Mouse (Mus musculus) frontal cortex, adult 2 months (tissue): ENCODE measurements around the gene Lmtk2. TPM values are rescaled to one million over a fixed set of nuclear protein-coding genes. Genes with fewer than 3 reads are reported as not detected.

ENCODE experiments used
- DNase-seq, 2 experiments: peaks; one replicate each; pipeline ENCODE4 v3.0.0; 2022; ENCODE audit warnings: low spot score in 1 of 2; ENCODE audit errors: extremely low spot score in 1 of 2
- polyA plus RNA-seq: library from polyadenylated mRNA; depleted of rRNA; stranded (reverse); fragments of >200 nt; gene quantifications from 2 replicates; pipeline ENCODE4 v1.2.3, GENCODE M21; 2012; rRNA removed

Lmtk2 gene
- polyA plus RNA-seq, 1 experiment: 57.8 TPM

DNA sequence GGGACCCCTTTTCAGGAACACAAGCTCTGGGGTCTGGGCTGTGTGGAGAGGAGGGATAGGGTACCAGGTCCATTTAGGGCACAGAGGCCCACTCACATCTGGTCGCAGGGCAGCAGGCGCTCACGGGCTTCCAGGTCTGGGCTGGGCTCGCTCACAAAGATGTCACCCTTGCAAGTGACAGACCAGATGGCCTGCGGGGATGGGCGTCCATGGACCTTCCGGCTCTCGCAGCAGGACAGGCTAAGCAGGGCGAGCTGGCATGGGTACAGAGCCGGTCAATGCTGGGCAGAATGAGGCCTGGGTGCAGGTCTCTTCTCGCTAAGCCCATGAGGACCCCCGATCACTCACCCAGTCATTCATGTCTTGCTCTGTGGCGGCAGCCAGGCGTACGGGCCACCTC is 105.8 kb downstream of the Lmtk2 start:
- no peak for DNase-seq

DNA sequence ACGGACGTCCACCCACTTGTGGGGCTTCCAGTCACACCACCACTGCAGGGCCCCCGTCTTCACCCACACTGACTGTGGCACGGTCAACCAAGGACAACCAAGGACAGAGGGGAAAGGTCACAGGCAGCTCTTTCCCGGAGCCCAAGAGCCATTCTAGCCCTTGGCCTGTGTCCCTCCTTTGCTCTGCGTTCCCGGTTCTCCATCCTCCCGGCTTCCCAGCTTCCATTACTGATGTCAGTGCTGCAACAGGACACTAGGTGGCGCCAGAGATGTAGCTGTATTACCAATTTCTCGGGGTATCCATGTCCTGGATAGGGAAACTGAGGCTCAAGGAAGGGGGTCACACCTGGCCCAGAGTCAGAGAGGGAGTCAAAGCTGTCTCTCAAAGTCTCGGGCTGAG is 107.2 kb downstream of the Lmtk2 start:
- DNase-seq: peak in 1 of 2 experiments; percentile 78

DNA sequence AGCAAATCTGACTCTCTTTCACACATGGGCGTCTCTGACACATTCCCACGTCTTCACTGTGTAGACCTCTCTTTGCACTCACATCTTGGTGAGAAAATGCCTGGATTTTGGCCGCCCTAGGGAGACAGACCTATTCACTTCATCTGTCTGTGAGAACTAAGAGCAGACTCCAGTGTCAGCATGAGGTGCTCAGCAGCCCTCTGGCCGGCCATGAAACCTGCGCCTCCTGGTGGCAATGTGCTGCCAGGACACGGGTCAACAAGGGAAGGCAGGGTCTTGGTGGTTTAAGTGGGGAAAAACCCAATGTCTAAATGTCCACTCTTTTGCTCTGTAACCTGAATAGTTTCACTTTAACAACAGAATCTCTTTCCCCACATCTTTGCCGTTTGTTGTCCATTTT is 114.2 kb downstream of the Lmtk2 start:
- DNase-seq: peak in 1 of 2 experiments; percentile 61

DNA sequence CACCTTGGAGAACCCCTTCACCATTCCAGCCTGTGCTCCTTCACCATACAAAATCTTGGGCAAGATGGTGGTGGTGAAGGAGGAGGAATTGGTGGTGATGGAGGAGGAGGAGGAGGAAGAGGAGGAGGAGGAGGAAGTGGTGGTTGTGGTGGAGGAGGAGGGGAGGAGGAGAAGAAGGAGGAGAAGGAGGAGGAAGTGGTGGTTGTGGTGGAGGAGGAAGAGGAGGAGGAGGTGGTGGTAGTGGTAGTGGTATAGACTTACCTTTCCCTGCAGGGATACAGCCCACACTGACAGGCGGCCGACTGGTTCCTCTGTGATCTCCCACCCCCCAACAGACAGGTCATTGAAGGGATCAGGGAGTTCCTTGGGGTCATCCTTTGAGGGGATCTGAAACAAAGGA is 115.8 kb downstream of the Lmtk2 start:
- no peak for DNase-seq

DNA sequence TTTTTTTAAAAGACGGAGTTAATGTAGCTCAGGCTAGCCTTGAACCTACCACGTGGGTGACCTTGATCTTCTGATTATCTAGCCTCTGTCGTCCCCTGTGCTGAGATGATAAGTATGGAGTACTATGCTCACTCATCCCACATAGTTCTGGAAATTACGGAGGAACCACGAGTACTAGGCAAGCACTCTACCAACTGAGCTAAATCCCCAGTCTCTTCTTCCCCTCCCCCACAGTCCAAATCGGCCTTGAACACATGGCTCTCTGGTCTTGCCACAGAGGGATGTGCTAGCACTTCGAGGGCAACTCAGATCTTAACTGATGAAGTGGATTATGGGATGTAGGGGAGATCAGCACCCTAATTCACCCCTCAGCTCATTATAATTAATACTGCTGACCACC is 117.8 kb downstream of the Lmtk2 start:
- DNase-seq: no peak

DNA sequence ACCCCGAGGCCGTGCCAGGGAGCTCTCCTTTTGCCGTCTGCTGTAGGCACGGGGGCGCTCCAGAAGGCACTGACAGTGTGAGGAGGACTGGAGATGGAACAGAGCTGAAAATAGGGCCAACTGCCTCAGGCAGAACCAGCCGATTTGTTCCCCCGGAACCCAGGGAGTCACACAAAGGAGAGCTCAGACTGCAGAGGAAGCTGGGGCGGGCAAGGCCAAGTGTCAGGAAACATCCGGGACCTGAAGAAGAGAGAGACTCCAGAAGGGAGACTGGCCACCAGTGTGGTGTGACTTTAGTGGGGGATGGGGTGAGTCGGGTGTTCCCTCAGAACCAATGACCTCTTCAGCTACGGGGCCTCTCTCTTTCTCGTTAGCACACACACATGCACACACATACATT is 119.1 kb downstream of the Lmtk2 start:
- DNase-seq: peak in 1 of 2 experiments; percentile 32

DNA sequence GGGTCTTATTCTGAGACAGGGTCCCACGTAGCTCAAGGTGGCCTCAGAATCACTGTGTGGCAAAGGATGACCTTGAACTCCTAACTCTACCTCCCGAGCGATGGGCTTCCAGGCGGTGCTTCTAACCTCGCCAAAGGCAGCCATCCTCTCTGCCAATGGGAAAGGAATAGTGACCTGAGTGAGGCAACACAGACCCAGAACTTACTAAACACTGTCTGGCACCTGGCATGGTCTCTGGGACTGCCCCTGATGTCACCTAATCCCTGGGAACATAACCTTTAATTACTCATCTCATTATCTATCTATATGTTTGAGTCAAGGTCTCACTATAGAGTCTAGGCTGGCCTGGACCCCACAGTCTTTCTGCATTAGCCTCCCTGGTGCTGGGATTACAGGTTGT is 119.7 kb downstream of the Lmtk2 start:
- DNase-seq: no peak

DNA sequence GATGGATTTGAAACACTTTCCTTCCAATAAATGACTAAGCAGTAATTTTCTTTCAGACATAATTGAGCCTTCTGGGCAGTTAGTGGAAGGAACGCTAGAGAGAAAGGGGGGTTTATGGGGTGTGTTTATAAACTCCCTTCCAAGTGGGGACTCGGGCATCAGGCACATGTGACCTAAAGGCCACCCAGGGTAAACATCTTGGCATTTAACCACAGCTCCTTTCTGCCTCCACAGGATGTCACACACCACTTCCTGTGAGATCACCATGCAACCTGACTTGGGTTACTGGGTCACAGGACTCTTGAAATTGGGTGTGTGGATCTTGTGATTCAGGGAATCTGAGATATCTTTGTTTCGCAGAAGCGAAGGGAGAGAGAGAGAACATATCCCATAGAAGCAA is 121.1 kb downstream of the Lmtk2 start:
- DNase-seq: no peak

DNA sequence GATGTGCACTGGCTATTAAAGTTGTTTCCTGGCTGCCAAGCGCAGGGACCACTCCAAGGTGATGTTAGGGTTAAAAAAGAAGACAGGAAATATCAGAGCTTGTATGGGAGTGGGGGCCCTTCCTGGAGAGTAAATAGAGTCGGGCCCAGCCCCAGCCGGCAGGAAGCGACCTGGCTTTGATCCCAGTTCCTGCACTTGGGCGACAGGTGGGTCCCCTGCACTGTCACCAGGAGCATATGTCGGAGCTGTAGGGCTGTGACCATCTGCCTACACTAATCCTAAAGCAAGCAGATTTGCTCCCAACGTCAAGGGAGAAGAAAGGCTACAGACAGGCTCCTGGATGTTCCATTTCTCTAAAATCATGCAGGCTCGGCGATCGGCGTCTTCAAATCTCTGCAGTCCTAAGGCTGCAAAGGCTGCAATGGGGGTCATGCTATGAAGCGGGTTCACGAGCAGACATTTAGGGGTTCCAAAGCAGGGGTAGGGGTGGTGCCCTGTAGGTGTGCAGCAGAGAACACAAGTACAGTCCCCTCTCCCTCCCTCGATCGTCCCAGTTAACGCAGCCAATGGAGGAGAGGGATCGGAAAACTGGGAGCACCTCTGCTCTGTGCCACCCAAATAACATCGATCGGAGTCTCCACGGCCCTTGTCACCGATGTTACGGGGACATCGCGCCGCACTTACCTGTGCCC is 122.7 kb downstream of the Lmtk2 start:
- peak in 1 of 2 experiments; percentile 23 for DNase-seq

DNA sequence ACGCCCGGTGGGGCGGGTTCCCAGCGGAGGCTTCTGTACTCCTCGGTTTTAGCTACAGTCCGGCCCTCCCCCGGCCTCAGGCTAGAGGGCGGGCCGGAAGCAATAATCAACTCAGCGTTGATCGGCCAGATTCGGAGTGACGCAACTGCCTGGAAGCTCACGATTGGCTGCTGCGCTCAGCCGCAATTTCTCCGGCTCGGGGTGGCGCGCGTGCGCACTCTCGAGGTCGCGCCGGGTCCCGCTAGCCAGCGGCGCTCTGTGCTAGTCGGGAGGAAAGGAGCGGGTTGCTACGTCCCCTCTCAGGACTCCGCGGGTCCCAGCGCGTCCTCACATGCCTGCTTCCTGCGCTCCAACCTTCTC is 123.2 kb downstream of the Lmtk2 start, which contains the start of gene Tecpr1:
TSS of gene Tecpr1 (minus strand) at position 113 of the 360 bp plus-strand sequence.
- peak; percentile 92 to 96 for DNase-seq

DNA sequence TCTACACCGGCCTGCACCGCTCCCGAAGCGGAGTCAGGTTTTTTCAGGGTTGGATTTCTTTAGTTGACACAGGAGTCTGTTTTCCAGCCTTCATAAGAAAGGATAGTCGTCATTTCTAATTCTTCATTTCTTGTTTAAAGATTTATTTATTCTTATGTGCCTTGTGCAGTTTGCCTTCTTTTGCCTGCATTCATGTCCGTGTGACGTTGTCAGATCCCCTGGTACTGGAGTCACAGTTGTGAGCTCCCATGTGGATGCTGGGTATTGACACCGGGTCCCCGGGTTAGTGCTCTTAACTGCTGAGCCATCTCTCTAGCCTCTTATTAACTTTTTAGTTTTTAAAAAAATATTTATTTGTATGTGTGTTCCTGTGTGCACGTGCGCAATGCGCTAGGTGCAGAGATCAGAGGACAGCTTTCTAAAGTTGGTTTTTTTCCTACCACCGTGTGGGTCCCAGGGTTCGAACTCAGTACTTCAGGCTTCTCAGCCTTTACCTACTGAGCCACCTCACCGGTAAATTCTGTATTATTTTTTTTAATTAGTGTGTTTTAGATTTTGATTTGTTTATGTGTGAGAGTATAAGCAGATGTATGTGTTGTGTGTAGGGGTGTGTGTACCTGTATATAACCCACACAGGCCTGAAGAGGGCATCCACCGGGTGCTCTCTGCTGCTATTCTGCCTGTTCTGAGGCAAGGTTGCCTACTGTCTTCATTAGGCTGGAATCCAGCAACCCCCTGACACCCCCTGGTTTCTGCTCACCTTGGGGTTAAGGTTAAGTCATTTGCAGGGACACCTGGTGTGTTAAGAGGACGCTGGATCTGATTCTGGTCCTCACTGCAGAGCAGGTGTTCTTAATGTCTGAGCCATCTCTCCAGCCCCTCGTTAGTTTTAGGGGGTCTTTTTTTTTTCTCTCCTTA is 123.9 kb downstream of the Lmtk2 start:
- DNase-seq: no peak

DNA sequence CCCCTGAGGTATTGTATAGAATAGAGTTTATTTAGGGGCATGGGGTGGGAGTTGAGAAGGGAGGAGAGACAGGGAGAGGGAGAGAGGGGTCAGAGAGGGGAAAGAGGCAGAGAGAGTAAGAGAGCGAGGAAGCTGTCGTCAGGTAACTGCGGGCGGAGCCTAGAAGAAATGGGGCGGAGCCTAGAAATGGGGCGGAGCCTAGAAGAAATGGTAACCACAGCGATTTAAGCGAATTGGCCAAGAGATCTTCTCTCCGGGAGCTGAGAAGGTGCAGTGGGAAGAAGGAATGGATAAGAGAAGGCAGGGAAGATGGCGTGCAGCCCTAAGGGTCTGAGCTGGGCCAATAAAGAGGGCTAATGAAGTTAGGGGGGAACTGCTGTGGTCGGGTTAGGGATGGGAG is 126.0 kb downstream of the Lmtk2 start:
- DNase-seq: no peak

DNA sequence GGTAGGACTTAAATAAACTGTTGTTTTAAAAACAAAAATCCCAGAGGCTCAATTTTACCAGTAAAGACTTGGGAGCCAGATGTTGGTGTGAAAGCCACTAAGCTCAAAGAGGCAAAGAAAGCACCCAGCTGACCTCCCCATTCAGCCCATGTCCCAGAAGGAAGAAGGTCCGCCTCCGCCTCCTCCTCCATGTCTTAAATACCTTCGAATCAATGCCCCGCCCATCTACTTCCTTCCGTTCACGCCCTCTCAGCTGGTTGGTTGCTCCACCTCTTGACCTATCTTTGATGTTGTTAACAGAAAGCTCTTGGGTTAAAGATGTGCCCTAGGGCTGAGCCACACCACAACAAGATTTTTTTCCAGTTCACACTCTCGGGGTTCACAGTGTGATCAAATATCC is 130.0 kb downstream of the Lmtk2 start:
- DNase-seq: no peak

DNA sequence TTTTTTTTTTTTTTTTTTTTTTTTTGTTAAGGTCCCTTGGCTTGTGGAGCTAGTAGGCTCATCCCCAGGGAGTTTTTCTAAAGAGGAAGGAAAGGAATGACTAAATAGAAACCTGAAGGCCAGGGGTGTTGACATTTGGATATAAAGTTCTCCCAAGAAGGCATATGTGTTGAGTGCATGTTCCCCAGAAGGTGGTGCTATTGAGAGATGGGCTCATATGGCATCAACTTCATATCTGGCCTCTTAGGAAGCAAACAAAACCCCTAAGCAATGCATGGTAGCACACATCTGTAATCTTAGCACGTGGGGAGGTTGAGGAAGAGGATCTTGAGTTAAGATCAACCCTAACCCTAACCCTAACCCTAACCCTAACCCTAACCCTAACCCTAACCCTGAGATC is 131.2 kb downstream of the Lmtk2 start:
- DNase-seq: no peak

DNA sequence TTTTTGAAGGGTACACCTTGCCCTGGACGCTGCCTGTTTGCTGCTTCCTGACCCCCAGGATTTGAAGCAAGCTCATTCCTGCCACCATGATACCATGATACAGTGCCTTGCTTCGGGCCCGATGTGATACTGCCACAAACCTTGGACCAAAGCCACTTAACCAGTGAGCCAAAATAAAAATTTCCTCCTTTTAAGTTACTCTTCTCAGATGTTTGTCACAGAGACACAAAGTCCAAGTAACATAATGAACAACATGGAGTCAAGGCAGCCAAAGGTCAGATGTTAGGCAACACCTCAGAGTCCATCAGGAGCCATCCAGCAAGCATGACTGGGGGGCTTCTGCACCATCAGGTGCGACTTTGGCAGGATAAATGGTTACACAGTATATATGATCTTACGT is 132.3 kb downstream of the Lmtk2 start:
- DNase-seq: no peak

DNA sequence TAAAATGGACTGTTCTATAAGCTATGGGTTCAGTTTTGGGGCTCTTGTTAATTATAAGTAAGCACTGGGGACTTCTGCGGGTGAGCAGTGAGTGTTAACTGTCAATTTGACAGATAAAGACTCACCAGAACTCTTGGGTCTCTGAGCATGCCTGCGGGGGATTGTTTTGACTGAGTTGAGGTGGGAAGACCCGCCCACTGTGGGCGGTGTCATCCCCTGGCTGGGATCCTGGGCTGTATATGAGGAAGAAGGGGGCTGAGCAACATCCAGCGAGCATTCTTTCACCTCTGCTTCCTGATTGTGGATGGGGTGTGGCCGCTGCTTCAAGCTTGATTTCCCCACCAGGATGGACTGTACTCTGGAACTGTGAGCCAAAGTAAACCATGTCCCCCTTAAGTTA is 134.0 kb downstream of the Lmtk2 start:
- no peak for DNase-seq

DNA sequence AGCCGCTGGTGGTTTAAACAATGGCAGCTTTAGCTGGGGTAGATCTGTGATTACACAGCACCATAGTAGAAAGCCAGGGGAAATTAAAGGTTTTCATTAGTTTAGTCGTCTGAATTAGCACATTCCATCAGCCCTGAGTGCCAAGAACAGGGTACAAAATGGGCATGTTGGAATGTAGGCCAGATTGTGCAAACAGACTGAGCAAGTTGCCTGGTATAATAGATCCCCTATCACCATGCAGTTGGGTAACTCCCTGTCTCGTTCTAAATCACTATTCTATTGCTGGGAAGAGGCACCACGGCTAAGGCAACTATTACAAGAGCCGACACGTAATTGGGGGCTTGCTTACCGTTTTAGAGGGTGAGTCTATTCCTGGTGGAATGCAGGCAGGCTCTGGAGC is 134.5 kb downstream of the Lmtk2 start:
- DNase-seq: no peak

Other genes with a start within 250 kb of the Lmtk2 start
- 0.38 TPM in 2 replicates for gene Ankrd61, start 202.8 kb upstream of the Lmtk2 start, polyA plus RNA-seq
- 52.4 and 55.7 TPM in 2 replicates for gene Aimp2, start 190.6 kb upstream of the Lmtk2 start, polyA plus RNA-seq
- 15.7 and 18.0 TPM in 2 replicates for gene Pms2, start 190.5 kb upstream of the Lmtk2 start, polyA plus RNA-seq
- gene Gm42421, start 172.3 kb upstream of the Lmtk2 start, polyA plus RNA-seq: 2.6 and 2.9 TPM in 2 replicates
- 12.7 and 14.3 TPM in 2 replicates for gene Rsph10b, start 167.4 kb upstream of the Lmtk2 start, polyA plus RNA-seq
- 35.8 and 41.2 TPM in 2 replicates for gene Ccz1, start 85.6 kb upstream of the Lmtk2 start, polyA plus RNA-seq
- 1.1 and 1.8 TPM in 2 replicates for gene Ocm, start 73.8 kb upstream of the Lmtk2 start, polyA plus RNA-seq
- gene Bhlha15, start 89.8 kb downstream of the Lmtk2 start, polyA plus RNA-seq: 0.04 and 0.11 TPM in 2 replicates
- 69.5 and 71.7 TPM in 2 replicates for gene Tecpr1, start 123.2 kb downstream of the Lmtk2 start, polyA plus RNA-seq
- gene Bri3, start 144.0 kb downstream of the Lmtk2 start, polyA plus RNA-seq: 89.6 and 105 TPM in 2 replicates